Mouse (Mus musculus) gastrocnemius, adult 2 months (tissue): ENCODE results near the gene Zfp988. TPM values are rescaled to one million over a fixed set of nuclear protein-coding genes. Genes with fewer than 3 reads are reported as not detected.
"Not testable (repeated sequence)": the region's sequence is repeated elsewhere in the genome, so short reads cannot be mapped to it uniquely, and the experiment has no call there.

ENCODE experiments used
- DNase-seq: peaks from one replicate; pipeline ENCODE4 v3.0.0; 2022
- H3K27ac ChIP-seq: fragments of 200-600 bp; 2 replicates; pipeline ENCODE4 v1.8.1; 2022; ENCODE audit warnings: mild to moderate bottlenecking
- H3K4me3 ChIP-seq: fragments of 200-600 bp; 2 replicates; pipeline ENCODE4 v1.8.1; 2022; ENCODE audit warnings: mild to moderate bottlenecking, moderate library complexity
- intact Hi-C: fragments of 180-260 bp; cut with DNase I; formaldehyde crosslinking; loops from one replicate; pipeline ENCODE4 v1.15.1; 2025
- long read RNA-seq, 2 experiments: library from polyadenylated mRNA; stranded (forward); transcript quantifications; one replicate each; pipeline ENCODE4 v2.0.0; 2021
- total RNA-seq, 2 experiments: library from RNA; stranded (reverse); gene quantifications; 2 replicates each; pipeline ENCODE4 v1.2.3; 2021

The Zfp988 gene
- total RNA-seq, result not detected
- long read RNA-seq, experiment 1, result 0 reads
- long read RNA-seq, experiment 2, result 0 reads

GRCm38 (mm10) chr4:147305436-147305835 lies at the start of gene Zfp988:
TSS of gene Zfp988 (plus strand) at chr4:147305674.
- H3K4me3 ChIP-seq, intact Hi-C loops, DNase-seq, H3K27ac ChIP-seq: not testable (repeated sequence)

GRCm38 (mm10) chr4:147262708-147263107 lies 42.8 kb upstream of the Zfp988 start:
- DNase-seq, intact Hi-C loops, H3K27ac ChIP-seq, H3K4me3 ChIP-seq: not testable (repeated sequence)

GRCm38 (mm10) chr4:147267302-147267701 lies 38.2 kb upstream of the Zfp988 start:
- H3K4me3 ChIP-seq, DNase-seq, intact Hi-C loops, H3K27ac ChIP-seq: not testable (repeated sequence)

- intact Hi-C loops, DNase-seq, H3K27ac ChIP-seq, H3K4me3 ChIP-seq: not testable (repeated sequence)
These were observed 36.7 kb upstream of the Zfp988 start for GRCm38 (mm10) chr4:147268735-147269134.

- intact Hi-C loops, H3K4me3 ChIP-seq: not testable (repeated sequence)
These were observed 35.4 kb upstream of the Zfp988 start for GRCm38 (mm10) chr4:147270026-147270425.

GRCm38 (mm10) chr4:147271601-147272000 lies 33.9 kb upstream of the Zfp988 start:
- H3K27ac ChIP-seq, DNase-seq, intact Hi-C loops, H3K4me3 ChIP-seq: not testable (repeated sequence)

More at GRCm38 (mm10) chr4:147270026-147270425, 35.4 kb upstream of the Zfp988 start:
- not testable (repeated sequence) for DNase-seq, H3K27ac ChIP-seq

GRCm38 (mm10) chr4:147275021-147275772 lies 30.3 kb upstream of the Zfp988 start:
- H3K4me3 ChIP-seq, intact Hi-C loops: not testable (repeated sequence)
- DNase-seq, result peak; percentile 21

GRCm38 (mm10) chr4:147275773-147276140 lies 29.7 kb upstream of the Zfp988 start:
- DNase-seq, intact Hi-C loops, H3K4me3 ChIP-seq: not testable (repeated sequence)

More at GRCm38 (mm10) chr4:147275021-147275772, 30.3 kb upstream of the Zfp988 start:
- H3K27ac ChIP-seq, result not testable (repeated sequence)

GRCm38 (mm10) chr4:147280406-147280805 lies 25.1 kb upstream of the Zfp988 start:
- DNase-seq, H3K27ac ChIP-seq, intact Hi-C loops, H3K4me3 ChIP-seq: not testable (repeated sequence)

More at GRCm38 (mm10) chr4:147275773-147276140, 29.7 kb upstream of the Zfp988 start:
- H3K27ac ChIP-seq, result not testable (repeated sequence)

- H3K27ac ChIP-seq, DNase-seq, H3K4me3 ChIP-seq, intact Hi-C loops: not testable (repeated sequence)
These were observed 6.9 kb upstream of the Zfp988 start for GRCm38 (mm10) chr4:147298585-147298984.

- intact Hi-C loops, H3K4me3 ChIP-seq, H3K27ac ChIP-seq, DNase-seq: not testable (repeated sequence)
These were observed 3.1 kb upstream of the Zfp988 start for GRCm38 (mm10) chr4:147302375-147302774.

GRCm38 (mm10) chr4:147335036-147335690 lies 29.7 kb downstream of the Zfp988 start:
- intact Hi-C loops, DNase-seq, H3K4me3 ChIP-seq, H3K27ac ChIP-seq: not testable (repeated sequence)

- H3K4me3 ChIP-seq, H3K27ac ChIP-seq, intact Hi-C loops, DNase-seq: not testable (repeated sequence)
These were observed 30.4 kb downstream of the Zfp988 start for GRCm38 (mm10) chr4:147335691-147336367.

- H3K27ac ChIP-seq, intact Hi-C loops, H3K4me3 ChIP-seq: not testable (repeated sequence)
- peak; percentile 17 for DNase-seq
These were observed 31.1 kb downstream of the Zfp988 start for GRCm38 (mm10) chr4:147336368-147337195.

GRCm38 (mm10) chr4:147337520-147337919 lies 32.0 kb downstream of the Zfp988 start:
- DNase-seq, H3K27ac ChIP-seq, H3K4me3 ChIP-seq, intact Hi-C loops: not testable (repeated sequence)
